Mouse (Mus musculus) heart, postnatal 0 days (tissue): Measurements from ENCODE around the gene Tmprss4.

Experiments used
- CTCF ChIP-seq: IDR thresholded peaks from 2 replicates; pipeline ENCODE4 v1.5.1; 2016; ENCODE audit warnings: antibody characterized with exemption, control low read depth, low read depth
- EP300 ChIP-seq: IDR thresholded peaks from 2 replicates; pipeline ENCODE4 v1.6.1; 2016; ENCODE audit warnings: antibody characterized with exemption, low read depth

DNA sequence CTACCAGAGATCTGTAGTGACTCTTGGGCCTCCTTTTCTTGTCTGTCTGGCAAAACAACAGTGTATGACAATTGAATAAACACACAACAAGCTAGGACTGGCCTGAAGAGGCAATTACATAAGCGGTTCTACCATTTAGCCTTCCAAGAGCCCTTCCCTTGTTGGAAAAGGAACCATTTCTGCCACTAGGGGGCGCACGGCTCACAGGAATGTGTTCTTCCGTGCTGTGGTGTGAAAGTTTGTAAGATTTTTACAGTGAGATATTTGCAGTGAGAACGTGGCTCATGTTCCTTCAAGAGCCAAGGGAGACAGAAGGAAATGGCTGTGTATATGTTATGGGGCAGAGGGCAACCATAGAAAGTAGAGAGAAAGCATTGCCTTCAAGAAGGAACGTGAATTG lies 17.7 kb upstream of the Tmprss4 start:
- TF ChIP-seq CTCF = peak; percentile 95
- no peak for TF ChIP-seq EP300
